Mouse (Mus musculus): ENCODE data around the gene Gm7971. TPM values are rescaled to one million over a fixed set of nuclear protein-coding genes. Genes with fewer than 3 reads are reported as not detected.

The Gm7971 gene
- total RNA-seq (2023) = not detected

DNA sequence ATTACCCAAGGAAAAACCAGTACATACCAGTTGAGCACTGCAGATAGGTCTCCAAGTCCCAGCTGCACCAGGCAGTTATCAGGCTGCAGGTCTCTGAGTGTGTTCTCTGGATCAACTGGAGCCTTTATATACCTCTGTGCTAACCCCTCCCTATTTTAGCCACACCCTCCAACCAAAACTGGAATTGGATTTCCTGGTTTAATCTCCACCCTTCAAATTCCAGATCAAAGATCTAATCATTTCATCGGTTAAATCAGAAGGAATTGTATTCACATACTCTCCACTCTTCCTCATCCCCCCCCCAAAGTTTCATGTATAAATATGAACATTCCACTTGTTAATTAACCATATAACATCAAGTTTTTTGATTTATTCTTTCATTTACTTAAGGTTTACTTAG, at the start of gene Gm7971:
TSS of gene Gm7971 (minus strand) at position 101 of the 400 bp plus-strand sequence.

Other genes starting within 250 kb of the Gm7971 start
- gene D5Ertd577e, start 138.1 kb downstream of the Gm7971 start, total RNA-seq (2023) = not detected
- not detected for gene Gm3286, start 84.1 kb downstream of the Gm7971 start, total RNA-seq (2023)
- not detected for gene Gm7978, start 141.3 kb upstream of the Gm7971 start, total RNA-seq (2023)
- gene Gm7982, start 147.1 kb upstream of the Gm7971 start, total RNA-seq (2023) = not detected
- not detected for gene E330014E10Rik, start 181.1 kb upstream of the Gm7971 start, total RNA-seq (2023)

Data from monocyte, adult 59 days (primary cell).